Mouse (Mus musculus): ENCODE results near the gene Rpl27. TPM values are rescaled to one million over a fixed set of nuclear protein-coding genes. Genes with fewer than 3 reads are reported as not detected.

Gene Rpl27
- polyA plus RNA-seq, 1 experiment from 2014 or later, result 276 TPM

GRCm38 (mm10) chr11:101477552-101478211, 35.6 kb downstream of the Rpl27 start:
- Histone ChIP-seq H3K4me1 (ENCODE audit: control insufficient read depth, insufficient read depth, low read length) (peaks cover 8% of the 10 kb centered on the region), H3K9ac (ENCODE audit: low read length) (no peak overlapping the region), H3K4me2 (ENCODE audit: low read depth, low read length) (no peak overlapping the region), H3K36me3 (ENCODE audit: control insufficient read depth, insufficient read depth, low read length) (no peaks in the 10 kb centered on the region), H3K27ac (ENCODE audit: low read length) (no peak overlapping the region), H3K4me3 (replicated peaks; ENCODE audit: low read length) (no peak overlapping the region), H3K9me3 (replicated peaks; ENCODE audit: control insufficient read depth, low read length) (no peaks in the 10 kb centered on the region), H3K27me3 (ENCODE audit: control insufficient read depth, insufficient read depth, low read length) (no peaks in the 10 kb centered on the region)
- no peak for ATAC-seq (ENCODE audit: insufficient read depth, low FRiP score)
- WGBS, result 68% methylated on average over 10 of the region's 10 CpGs

- Histone ChIP-seq H3K36me3 (ENCODE audit: control insufficient read depth, insufficient read depth, low read length) (no peaks in the 10 kb centered on the region), H3K9ac (ENCODE audit: low read length) (peak overlapping the region; percentile 35; the same call in 1 of the 2 replicates), H3K27ac (ENCODE audit: low read length) (no peak overlapping the region), H3K4me2 (ENCODE audit: low read depth, low read length) (peak overlapping the region; percentile 34; the same call in 1 of the 2 replicates), H3K27me3 (ENCODE audit: control insufficient read depth, insufficient read depth, low read length) (no peaks in the 10 kb centered on the region), H3K4me1 (ENCODE audit: control insufficient read depth, insufficient read depth, low read length) (peaks cover 8% of the 10 kb centered on the region), H3K9me3 (replicated peaks; ENCODE audit: control insufficient read depth, low read length) (no peaks in the 10 kb centered on the region), H3K4me3 (replicated peaks; ENCODE audit: low read length) (no peak overlapping the region)
- WGBS, result 14% methylated on average over 18 of the region's 18 CpGs
- ATAC-seq (ENCODE audit: insufficient read depth, low FRiP score), result no peak
Measured at GRCm38 (mm10) chr11:101479171-101479635, 37.1 kb downstream of the Rpl27 start.

- H3K4me1 ChIP-seq (ENCODE audit: control insufficient read depth, insufficient read depth, low read length), result peaks cover 8% of the 10 kb centered on the region
- H3K9ac ChIP-seq (ENCODE audit: low read length), result no peak overlapping the region
- H3K27me3 ChIP-seq (ENCODE audit: control insufficient read depth, insufficient read depth, low read length), result no peaks in the 10 kb centered on the region
- no peak overlapping the region for H3K4me2 ChIP-seq (ENCODE audit: low read depth, low read length)
- no peaks in the 10 kb centered on the region for H3K9me3 ChIP-seq (replicated peaks; ENCODE audit: control insufficient read depth, low read length)
- H3K27ac ChIP-seq (ENCODE audit: low read length), result no peak overlapping the region
- no peaks in the 10 kb centered on the region for H3K36me3 ChIP-seq (ENCODE audit: control insufficient read depth, insufficient read depth, low read length)
- WGBS, result 17% methylated on average over 6 of the region's 6 CpGs
- H3K4me3 ChIP-seq (replicated peaks; ENCODE audit: low read length), result no peak overlapping the region
- ATAC-seq (ENCODE audit: insufficient read depth, low FRiP score), result peak; percentile 52; the same call in 1 of the 2 replicates
Measured at GRCm38 (mm10) chr11:101480912-101481311, 38.8 kb downstream of the Rpl27 start.

GRCm38 (mm10) chr11:101483804-101484203, 41.7 kb downstream of the Rpl27 start:
- no peaks in the 10 kb centered on the region for H3K9me3 ChIP-seq (replicated peaks; ENCODE audit: control insufficient read depth, low read length)
- 25% methylated on average over 3 of the region's 3 CpGs for WGBS
- ATAC-seq (ENCODE audit: insufficient read depth, low FRiP score), result no peak
- no peaks in the 10 kb centered on the region for H3K36me3 ChIP-seq (ENCODE audit: control insufficient read depth, insufficient read depth, low read length)
- H3K4me2 ChIP-seq (ENCODE audit: low read depth, low read length), result no peak overlapping the region
- H3K9ac ChIP-seq (ENCODE audit: low read length), result no peak overlapping the region
- H3K4me3 ChIP-seq (replicated peaks; ENCODE audit: low read length), result no peak overlapping the region
- no peak overlapping the region for H3K27ac ChIP-seq (ENCODE audit: low read length)
- peaks cover 7% of the 10 kb centered on the region for H3K4me1 ChIP-seq (ENCODE audit: control insufficient read depth, insufficient read depth, low read length)
- H3K27me3 ChIP-seq (ENCODE audit: control insufficient read depth, insufficient read depth, low read length), result no peaks in the 10 kb centered on the region

- Histone ChIP-seq H3K4me1 (ENCODE audit: control insufficient read depth, insufficient read depth, low read length) (peaks cover 3% of the 10 kb centered on the region), H3K4me2 (ENCODE audit: low read depth, low read length) (no peak overlapping the region), H3K36me3 (ENCODE audit: control insufficient read depth, insufficient read depth, low read length) (no peaks in the 10 kb centered on the region), H3K27ac (ENCODE audit: low read length) (no peak overlapping the region), H3K27me3 (ENCODE audit: control insufficient read depth, insufficient read depth, low read length) (no peaks in the 10 kb centered on the region), H3K9ac (ENCODE audit: low read length) (no peak overlapping the region), H3K4me3 (replicated peaks; ENCODE audit: low read length) (no peak overlapping the region), H3K9me3 (replicated peaks; ENCODE audit: control insufficient read depth, low read length) (no peaks in the 10 kb centered on the region)
- 48% methylated on average over 6 of the region's 6 CpGs for whole genome bisulfite sequencing
- ATAC-seq (ENCODE audit: insufficient read depth, low FRiP score), result no peak
Measured at GRCm38 (mm10) chr11:101484245-101484644, 42.1 kb downstream of the Rpl27 start.

GRCm38 (mm10) chr11:101484814-101485213, 42.7 kb downstream of the Rpl27 start:
- no peak for ATAC-seq (ENCODE audit: insufficient read depth, low FRiP score)
- H3K9ac ChIP-seq (ENCODE audit: low read length), result no peak overlapping the region
- WGBS, result 69% methylated on average over 7 of the region's 7 CpGs

GRCm38 (mm10) chr11:101485509-101486028, 43.5 kb downstream of the Rpl27 start:
- WGBS, result 38% methylated on average over 6 of the region's 6 CpGs
- ATAC-seq (ENCODE audit: insufficient read depth, low FRiP score), result no peak
- no peaks in the 10 kb centered on the region for H3K27me3 ChIP-seq (ENCODE audit: control insufficient read depth, insufficient read depth, low read length)

More at GRCm38 (mm10) chr11:101484814-101485213, 42.7 kb downstream of the Rpl27 start:
- H3K4me3 ChIP-seq (replicated peaks; ENCODE audit: low read length), result no peak overlapping the region
- H3K27ac ChIP-seq (ENCODE audit: low read length), result no peak overlapping the region
- no peaks in the 10 kb centered on the region for H3K27me3 ChIP-seq (ENCODE audit: control insufficient read depth, insufficient read depth, low read length)
- H3K4me2 ChIP-seq (ENCODE audit: low read depth, low read length), result no peak overlapping the region
- H3K4me1 ChIP-seq (ENCODE audit: control insufficient read depth, insufficient read depth, low read length), result no peaks in the 10 kb centered on the region
- H3K9me3 ChIP-seq (replicated peaks; ENCODE audit: control insufficient read depth, low read length), result no peaks in the 10 kb centered on the region
- H3K36me3 ChIP-seq (ENCODE audit: control insufficient read depth, insufficient read depth, low read length), result no peaks in the 10 kb centered on the region

GRCm38 (mm10) chr11:101486126-101486525, 44.0 kb downstream of the Rpl27 start:
- no peak overlapping the region for H3K9ac ChIP-seq (ENCODE audit: low read length)
- no peaks in the 10 kb centered on the region for H3K9me3 ChIP-seq (replicated peaks; ENCODE audit: control insufficient read depth, low read length)
- no peak for ATAC-seq (ENCODE audit: insufficient read depth, low FRiP score)
- 61% methylated on average over 6 of the region's 6 CpGs for WGBS
- H3K27me3 ChIP-seq (ENCODE audit: control insufficient read depth, insufficient read depth, low read length), result no peaks in the 10 kb centered on the region
- no peak overlapping the region for H3K4me3 ChIP-seq (replicated peaks; ENCODE audit: low read length)
- H3K4me2 ChIP-seq (ENCODE audit: low read depth, low read length), result no peak overlapping the region
- no peaks in the 10 kb centered on the region for H3K36me3 ChIP-seq (ENCODE audit: control insufficient read depth, insufficient read depth, low read length)
- H3K4me1 ChIP-seq (ENCODE audit: control insufficient read depth, insufficient read depth, low read length), result no peaks in the 10 kb centered on the region
- no peak overlapping the region for H3K27ac ChIP-seq (ENCODE audit: low read length)

More at GRCm38 (mm10) chr11:101485509-101486028, 43.5 kb downstream of the Rpl27 start:
- H3K4me2 ChIP-seq (ENCODE audit: low read depth, low read length), result no peak overlapping the region
- H3K27ac ChIP-seq (ENCODE audit: low read length), result 0 out of 2 replicates have a peak overlapping the region, but pooled peaks have one; percentile 14
- H3K36me3 ChIP-seq (ENCODE audit: control insufficient read depth, insufficient read depth, low read length), result no peaks in the 10 kb centered on the region
- H3K4me3 ChIP-seq (replicated peaks; ENCODE audit: low read length), result no peak overlapping the region
- no peak overlapping the region for H3K9ac ChIP-seq (ENCODE audit: low read length)
- H3K9me3 ChIP-seq (replicated peaks; ENCODE audit: control insufficient read depth, low read length), result no peaks in the 10 kb centered on the region
- no peaks in the 10 kb centered on the region for H3K4me1 ChIP-seq (ENCODE audit: control insufficient read depth, insufficient read depth, low read length)

Data from stomach, embryonic 16.5 days (tissue).